Mouse (Mus musculus): ENCODE results near the gene Nid2.
A peak's percentile ranks its signal among the peaks of the same experiment; 100 is the strongest.

Gene Nid2

GRCm38 (mm10) chr14:19785797-19786588, 34.9 kb downstream of the Nid2 start:
- no peak for DNase-seq (ENCODE audit: low read depth, low spot score)

GRCm38 (mm10) chr14:19788443-19788842, 37.4 kb downstream of the Nid2 start:
- DNase-seq (ENCODE audit: low read depth, low spot score), result no peak

DNA sequence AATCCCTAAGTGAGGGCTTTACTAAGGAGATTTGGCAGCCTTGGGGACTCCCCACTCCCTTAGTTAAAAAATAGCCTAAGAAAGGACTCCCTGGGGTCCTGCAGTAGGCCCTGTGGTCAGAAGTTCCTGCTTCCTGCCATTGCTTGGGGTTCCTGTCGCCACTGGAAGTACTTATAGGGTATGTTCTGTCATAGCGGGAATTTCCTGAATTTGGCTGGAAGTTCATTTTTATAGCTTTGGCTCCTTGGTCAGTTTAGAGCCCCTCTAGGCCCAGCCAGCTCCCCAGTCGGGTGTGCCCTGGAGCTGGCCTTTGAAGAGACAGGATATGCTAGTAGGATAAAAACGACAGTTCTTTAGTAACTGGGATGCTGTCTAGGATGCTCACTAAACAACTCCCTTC, 43.8 kb downstream of the Nid2 start:
- DNase-seq (ENCODE audit: low read depth, low spot score), result no peak

GRCm38 (mm10) chr14:19796541-19797304, 45.7 kb downstream of the Nid2 start:
- DNase-seq (ENCODE audit: low read depth, low spot score), result no peak

DNA sequence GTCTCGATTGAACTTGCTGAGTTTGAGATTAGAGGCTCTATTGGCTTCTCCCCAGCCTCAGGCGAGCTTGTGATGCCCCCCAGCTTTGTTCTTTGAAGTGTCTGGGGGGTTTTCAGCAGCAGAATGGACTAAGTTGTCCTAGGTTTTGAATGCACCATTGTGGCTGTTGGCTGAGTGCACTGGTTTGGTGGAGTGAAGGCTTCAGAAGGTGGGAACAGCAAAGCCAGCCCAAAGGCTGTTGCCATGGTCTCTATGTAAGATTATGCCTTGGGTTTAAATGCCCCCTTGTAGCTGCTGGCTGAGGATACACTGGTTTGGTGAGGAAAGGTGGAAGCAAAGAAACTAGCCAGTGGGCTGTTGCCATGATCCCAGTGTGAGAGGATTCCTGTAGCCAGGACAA, 49.4 kb downstream of the Nid2 start:
- DNase-seq (ENCODE audit: low read depth, low spot score), result no peak

GRCm38 (mm10) chr14:19801474-19802215, 50.6 kb downstream of the Nid2 start:
- DNase-seq (ENCODE audit: low read depth, low spot score), result peak; percentile 57

DNA sequence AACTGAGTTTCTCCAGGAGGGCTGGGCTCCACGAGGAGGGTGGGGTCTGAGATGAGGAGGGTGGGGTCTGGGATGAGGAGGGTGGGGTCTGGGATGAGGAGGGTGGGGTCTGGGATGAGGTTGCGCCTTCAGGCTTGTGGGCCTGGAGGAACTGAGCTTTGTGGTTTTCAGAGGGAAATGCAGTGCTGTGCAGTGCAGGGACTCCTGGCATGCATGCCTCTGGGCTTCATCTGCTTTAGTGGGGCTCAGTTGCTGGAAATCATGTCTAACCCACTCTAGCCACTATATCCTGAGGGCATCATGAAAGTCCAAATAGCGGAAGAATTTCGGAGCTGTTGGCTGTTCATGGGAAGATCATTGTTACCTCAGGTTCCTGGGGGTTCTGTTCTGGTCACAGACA, 52.2 kb downstream of the Nid2 start:
- no peak for DNase-seq (ENCODE audit: low read depth, low spot score)

DNA sequence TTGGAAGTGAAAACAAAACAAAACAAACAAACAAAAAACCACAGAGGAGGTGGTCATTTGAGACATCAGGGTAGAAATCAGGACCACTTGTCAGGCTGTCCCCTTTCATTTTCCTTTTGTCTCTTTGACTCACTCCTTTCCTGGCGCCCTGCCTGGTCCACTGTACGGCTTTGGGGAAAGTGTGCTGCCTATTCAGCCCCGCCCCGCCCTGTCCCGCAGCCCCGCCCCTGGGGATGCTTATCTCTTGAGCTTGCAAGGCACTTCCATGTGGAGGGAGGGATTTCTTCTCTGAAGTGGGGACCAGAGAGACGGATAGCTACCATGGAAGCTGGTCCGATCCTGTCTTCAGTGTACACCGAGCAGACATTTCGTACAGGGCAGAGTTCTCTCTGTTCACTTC, 52.6 kb downstream of the Nid2 start:
- no peak for DNase-seq (ENCODE audit: low read depth, low spot score)

GRCm38 (mm10) chr14:19807339-19807738, 56.3 kb downstream of the Nid2 start:
- no peak for DNase-seq (ENCODE audit: low read depth, low spot score)

DNA sequence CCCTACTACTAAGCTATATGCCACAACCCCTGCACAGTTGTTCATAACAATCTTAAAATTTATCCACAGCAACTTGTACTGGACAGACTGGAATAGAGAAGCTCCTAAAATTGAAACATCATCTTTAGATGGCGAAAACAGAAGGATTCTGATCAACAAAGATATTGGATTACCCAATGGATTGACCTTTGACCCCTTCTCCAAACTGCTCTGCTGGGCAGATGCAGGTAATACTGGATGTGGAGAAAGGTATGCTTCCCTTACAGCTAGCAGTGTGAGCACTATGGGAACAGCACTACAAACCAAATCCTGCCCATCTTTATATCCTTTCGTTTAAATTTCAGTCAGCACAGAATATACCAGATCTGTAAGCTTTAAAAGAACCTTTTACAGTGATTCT, 56.8 kb downstream of the Nid2 start:
- DNase-seq (ENCODE audit: low read depth, low spot score), result no peak

- DNase-seq (ENCODE audit: low read depth, low spot score), result peak; percentile 15
These were observed 58.9 kb downstream of the Nid2 start for GRCm38 (mm10) chr14:19809934-19810333.

GRCm38 (mm10) chr14:19813061-19813460, 62.0 kb downstream of the Nid2 start:
- DNase-seq (ENCODE audit: low read depth, low spot score), result peak; percentile 51

GRCm38 (mm10) chr14:19817949-19818348, 66.9 kb downstream of the Nid2 start:
- peak; percentile 78 for DNase-seq (ENCODE audit: low read depth, low spot score)

DNA sequence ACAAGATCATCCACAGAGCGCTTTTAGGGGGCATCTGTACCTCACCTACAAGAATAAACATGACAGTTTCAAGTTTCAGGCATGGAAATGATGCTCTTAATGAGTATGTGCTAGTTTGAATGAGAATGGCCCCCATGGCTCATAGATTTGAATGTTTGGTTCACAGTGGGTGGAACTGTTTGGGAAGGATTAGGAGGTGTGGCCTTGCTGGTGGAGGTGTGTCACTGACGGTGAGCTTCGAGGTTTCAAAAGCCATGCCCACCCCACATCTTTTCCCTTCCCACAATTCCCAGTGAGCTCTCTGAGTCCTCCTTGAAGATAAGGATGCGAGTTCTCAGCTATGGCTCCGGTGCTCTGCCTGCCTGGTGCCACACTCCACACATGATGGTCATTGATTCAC, 70.6 kb downstream of the Nid2 start:
- no peak for DNase-seq (ENCODE audit: low read depth, low spot score)

DNA sequence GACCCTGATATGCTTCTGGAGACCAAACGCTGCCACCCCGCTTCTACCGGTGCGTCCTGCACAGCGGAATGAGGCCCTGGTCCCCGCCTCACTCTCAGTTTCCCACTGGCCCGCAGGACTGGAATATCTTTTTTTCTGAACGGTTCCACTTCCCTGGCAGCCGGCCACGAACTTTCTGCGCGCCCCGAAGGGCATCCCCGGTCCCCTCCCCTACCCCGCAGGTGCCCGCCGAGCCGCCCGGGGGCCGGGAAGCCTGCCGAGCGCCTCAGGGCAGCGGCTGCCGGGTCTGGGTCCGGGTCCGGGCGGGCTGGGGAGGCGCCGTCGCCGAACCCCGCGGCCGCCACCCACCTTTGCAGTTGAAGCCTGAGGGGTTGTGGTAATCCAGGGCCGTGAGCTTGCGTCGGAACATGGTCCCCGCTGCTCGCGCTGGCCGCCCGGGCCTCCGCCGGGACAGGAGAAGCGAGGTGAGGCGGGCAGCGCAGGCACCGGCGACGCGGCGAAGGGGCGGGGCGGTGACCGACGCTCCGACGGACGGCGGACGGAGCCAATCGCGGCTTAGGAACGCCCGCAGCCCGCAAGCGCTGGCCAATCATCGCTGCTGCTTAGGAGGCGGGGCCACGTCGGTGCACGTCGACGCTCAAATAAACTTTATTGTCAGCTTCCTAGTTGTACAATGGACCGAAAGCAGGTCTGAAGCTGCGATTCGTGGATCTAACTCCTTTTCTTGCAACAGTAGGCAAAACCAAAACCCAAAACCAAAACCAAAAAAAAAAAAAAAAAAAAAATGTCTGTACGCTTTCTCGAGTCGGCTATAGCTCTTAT, 72.5 kb downstream of the Nid2 start, which contains the start of gene Rtraf:
Rtraf (minus strand) TSS at position 504 of the 822 bp plus-strand sequence.
- DNase-seq (ENCODE audit: low read depth, low spot score), result peak; percentile 99

- DNase-seq (ENCODE audit: low read depth, low spot score), result peak; percentile 72
These were observed 74.4 kb downstream of the Nid2 start for GRCm38 (mm10) chr14:19825481-19825880.

DNA sequence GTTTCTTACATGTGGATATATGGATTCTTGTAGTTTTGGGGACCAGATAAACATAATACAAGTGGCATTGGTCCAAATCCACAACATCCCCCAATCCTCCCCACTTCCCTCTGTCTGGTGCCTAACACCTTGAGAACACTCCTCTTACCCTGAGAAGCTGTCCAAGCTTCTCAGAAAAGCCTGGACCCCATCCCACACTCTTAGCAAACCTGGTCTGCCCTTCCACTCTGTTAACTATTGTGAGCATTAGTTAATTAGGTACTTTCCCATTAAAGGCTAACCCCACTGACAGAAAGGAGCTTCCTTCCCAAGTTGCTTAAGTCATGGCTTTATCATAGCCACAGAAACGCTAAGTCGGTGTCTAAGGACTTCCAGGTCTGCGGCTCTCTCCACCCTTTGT, 85.2 kb downstream of the Nid2 start:
- no peak for DNase-seq (ENCODE audit: low read depth, low spot score)

DNA sequence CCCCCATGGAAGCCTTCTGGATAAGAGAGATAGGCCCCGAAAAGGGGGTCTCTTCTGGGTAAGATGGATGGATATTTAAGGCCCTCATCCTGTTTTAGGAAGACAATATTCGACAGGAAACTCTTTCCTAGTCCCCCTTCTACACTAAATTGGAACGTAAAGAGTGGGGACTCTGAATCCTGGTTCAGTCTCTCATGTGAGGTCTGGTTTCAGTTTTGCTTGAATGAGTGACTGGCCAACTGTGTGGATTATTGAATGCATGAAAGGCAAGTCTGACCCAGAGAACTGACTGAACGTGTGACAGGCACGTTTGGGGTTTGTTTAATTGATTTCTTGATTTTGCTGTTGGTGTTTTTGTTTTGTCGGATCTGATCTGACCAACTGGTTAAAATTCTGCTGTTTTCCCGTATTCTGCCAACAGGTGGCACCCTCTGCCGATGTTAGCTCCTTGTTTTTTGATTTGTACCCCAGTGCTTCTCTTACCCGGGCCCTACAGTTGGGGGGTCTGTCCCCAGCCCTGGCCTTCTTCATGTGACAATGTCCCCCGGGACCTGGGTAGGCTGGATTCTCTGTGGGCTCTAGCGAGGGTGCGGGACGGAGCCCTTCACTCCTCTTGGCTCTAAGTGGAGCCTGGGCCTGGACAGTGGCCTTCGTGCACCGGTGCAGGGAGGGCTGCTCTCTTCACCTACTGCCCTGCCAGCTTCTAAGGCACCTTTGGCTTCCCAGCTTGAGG, 88.7 kb downstream of the Nid2 start:
- DNase-seq (ENCODE audit: low read depth, low spot score), result peak; percentile 76

DNA sequence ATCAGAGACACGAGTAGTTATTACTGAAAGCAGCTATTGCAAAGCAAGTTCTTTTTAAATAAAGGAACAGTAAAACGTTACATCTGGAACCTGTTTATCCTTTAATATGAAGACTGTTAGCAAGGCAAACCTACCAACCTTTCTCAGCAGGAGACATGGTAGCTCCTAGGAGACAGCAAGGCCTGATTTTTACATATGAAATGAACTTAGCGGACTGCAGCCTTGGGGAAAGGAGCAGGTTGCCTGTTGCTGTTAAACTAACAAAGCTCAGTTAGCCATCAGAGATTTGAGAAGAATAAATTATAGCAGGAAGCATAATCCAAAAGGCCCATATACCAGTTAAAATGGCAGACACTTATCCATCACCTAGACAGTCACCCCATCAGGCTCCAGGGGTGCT, 102.4 kb downstream of the Nid2 start:
- DNase-seq (ENCODE audit: low read depth, low spot score), result no peak

DNA sequence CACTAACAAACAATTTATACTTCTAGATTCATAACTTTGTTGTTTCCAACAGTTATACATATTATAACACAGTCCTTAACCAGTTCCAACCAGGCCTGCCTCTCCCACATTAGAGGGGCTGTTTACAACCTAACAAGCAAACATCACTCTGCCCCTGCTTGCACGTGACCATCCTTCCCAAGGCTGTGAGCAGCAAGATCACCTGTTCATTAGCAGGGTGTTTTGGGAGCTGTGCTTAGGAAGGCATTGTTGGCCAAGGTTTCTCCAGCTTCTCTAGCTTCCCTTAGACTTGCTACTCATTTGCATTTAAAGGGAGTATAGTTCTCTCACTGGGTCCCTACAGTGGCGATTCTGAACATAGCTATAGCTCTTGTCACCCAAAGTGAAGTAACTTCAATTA, 107.2 kb downstream of the Nid2 start:
- DNase-seq (ENCODE audit: low read depth, low spot score), result no peak
